35 mouse cellular contexts compared by ENCODE assay signal in the genomic region with DNA sequence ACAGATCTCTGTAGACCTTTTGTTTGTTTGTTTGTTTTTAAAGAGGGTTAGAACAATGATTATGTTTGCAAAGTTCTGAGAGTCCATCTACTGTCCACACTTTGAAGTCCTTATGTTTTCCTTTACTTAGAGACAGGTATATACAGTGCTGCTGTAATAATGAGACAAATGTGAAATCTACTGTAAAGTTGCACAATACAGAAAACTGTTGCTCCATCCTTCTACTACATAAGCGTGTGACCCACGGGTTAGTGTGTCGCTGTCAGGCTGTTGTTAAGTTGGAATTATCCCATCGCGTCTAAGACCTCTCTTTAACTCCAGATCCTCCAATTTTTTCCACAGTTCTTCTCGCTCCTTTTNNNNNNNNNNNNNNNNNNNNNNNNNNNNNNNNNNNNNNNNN. TPM values are rescaled to one million over a fixed set of nuclear protein-coding genes. Genes with fewer than 3 reads are reported as not detected.
DNase-seq lines count a peak whose midpoint lies in the region; ATAC-seq lines count a peak whose summit lies in the region.
"Had no signal": no experiment of that assay in that cellular context is flagged by ENCODE, and none has a peak within 500 bp of the region (broad histone marks: within the 10 kb centered on the region; RNA-seq: fewer than 3 reads in every experiment).

No protein-coding gene starts in this region.

- no peaks in the 10 kb centered on the region for H3K4me1 ChIP-seq in liver, embryonic 16.5 days (ENCODE audit: control insufficient read depth, low read depth, low read length)
- H3K4me1 ChIP-seq in liver, embryonic 11.5 days (replicated peaks; ENCODE audit: control insufficient read depth, insufficient read depth, low read length) = no peaks in the 10 kb centered on the region
- H3K4me1 ChIP-seq: embryonic facial prominence, embryonic 10.5 days; embryonic facial prominence, embryonic 13.5 days; forebrain, embryonic 10.5 days; forebrain, embryonic 13.5 days; heart, embryonic 15.5 days; hindbrain, embryonic 10.5 days; hindbrain, embryonic 13.5 days had no signal

- no peak overlapping the region for H3K9ac ChIP-seq in liver, embryonic 16.5 days (ENCODE audit: low read depth, low read length)
- H3K9ac ChIP-seq in liver, embryonic 11.5 days (ENCODE audit: low read depth, low read length) = no peak overlapping the region
- H3K9ac ChIP-seq: embryonic facial prominence, embryonic 13.5 days; forebrain, embryonic 13.5 days; heart, embryonic 12.5 days; heart, embryonic 15.5 days; hindbrain, embryonic 13.5 days had no signal

- no peaks in the 10 kb centered on the region for H3K9me3 ChIP-seq in liver, embryonic 16.5 days (replicated peaks; ENCODE audit: control insufficient read depth, low read length)
- H3K9me3 ChIP-seq in liver, embryonic 11.5 days (ENCODE audit: control insufficient read depth, low read length) = no peaks in the 10 kb centered on the region
- H3K9me3 ChIP-seq: embryonic facial prominence, embryonic 10.5 days; embryonic facial prominence, embryonic 13.5 days; forebrain, embryonic 10.5 days; forebrain, embryonic 13.5 days; heart, embryonic 12.5 days; heart, embryonic 15.5 days; hindbrain, embryonic 10.5 days; hindbrain, embryonic 13.5 days had no signal

- 75% methylated on average over 6 of the region's 6 CpGs for WGBS in liver, embryonic 16.5 days (ENCODE audit: insufficient replicate concordance)
- 93% methylated on average over 6 of the region's 6 CpGs for WGBS in liver, embryonic 11.5 days

- no peak overlapping the region for H3K4me2 ChIP-seq in liver, embryonic 16.5 days (ENCODE audit: low read depth, low read length)
- H3K4me2 ChIP-seq in liver, embryonic 11.5 days = no peak overlapping the region
- H3K4me2 ChIP-seq: embryonic facial prominence, embryonic 13.5 days; forebrain, embryonic 13.5 days; heart, embryonic 12.5 days; heart, embryonic 15.5 days; hindbrain, embryonic 13.5 days had no signal

- ATAC-seq in liver, embryonic 16.5 days (ENCODE audit: low read depth) = peak; percentile 59; the same call in 1 of the 2 replicates
- ATAC-seq in liver, embryonic 11.5 days (replicated peaks; ENCODE audit: low FRiP score) = no peak
- ATAC-seq in megakaryocyte, adult 5-6 weeks (ENCODE audit: poor library complexity, severe bottlenecking) = peak; percentile 55
- ATAC-seq: activated CD4-positive, CD25-positive, alpha-beta regulatory T cell, adult 4 months; CD4-positive, CD25-positive, alpha-beta regulatory T cell, adult 4 months; forebrain, embryonic 13.5 days; forebrain, embryonic 16.5 days; hindbrain, embryonic 16.5 days had no signal

- H3K36me3 ChIP-seq in liver, embryonic 16.5 days (ENCODE audit: control insufficient read depth, insufficient read depth) = peaks cover 9% of the 10 kb centered on the region
- peaks cover 2% of the 10 kb centered on the region; the same call in 1 of the 2 replicates for H3K36me3 ChIP-seq in liver, embryonic 11.5 days (ENCODE audit: control insufficient read depth, insufficient read depth, low read length)

- no peak for DNase-seq in liver, embryonic 11.5 days (ENCODE audit: low spot score)
- DNase-seq in 416B (ENCODE audit: low read depth) = peak; percentile 50
- DNase-seq in fat pad, adult 2 months (ENCODE audit: extremely low read depth, low read depth, low spot score) = peak; percentile 47
- DNase-seq in cerebellum, postnatal 10 days = no peak
- DNase-seq in adrenal gland, postnatal 4 days (ENCODE audit: low spot score in 2 of 2) = no peak
- DNase-seq: adrenal gland, adult 8-10 months; cerebellum, adult 11 months; cerebellum, adult 2 months; cerebellum, adult 9-11 months; embryo, embryonic 11 days; gastrocnemius, postnatal 10 days; gastrocnemius, postnatal 36 days; heart, postnatal 10 days; heart, postnatal 36 days had no signal

- no peak overlapping the region for H3K4me3 ChIP-seq in liver, embryonic 16.5 days (ENCODE audit: low read depth, low read length)
- H3K4me3 ChIP-seq in liver, embryonic 11.5 days (ENCODE audit: low read depth, low read length) = no peak overlapping the region
- H3K4me3 ChIP-seq: embryonic facial prominence, embryonic 10.5 days; embryonic facial prominence, embryonic 13.5 days; erythroblast, embryonic 14.5 days; forebrain, embryonic 10.5 days; forebrain, embryonic 13.5 days; heart, embryonic 12.5 days; heart, embryonic 15.5 days; hindbrain, embryonic 10.5 days; hindbrain, embryonic 13.5 days had no signal

- H3K27ac ChIP-seq in liver, embryonic 16.5 days (ENCODE audit: low read length) = no peak overlapping the region
- no peak overlapping the region for H3K27ac ChIP-seq in liver, embryonic 11.5 days (ENCODE audit: low read depth, low read length)
- H3K27ac ChIP-seq: embryonic facial prominence, embryonic 10.5 days; embryonic facial prominence, embryonic 13.5 days; forebrain, embryonic 10.5 days; forebrain, embryonic 13.5 days; heart, embryonic 15.5 days; hindbrain, embryonic 10.5 days; hindbrain, embryonic 13.5 days had no signal

- no peaks in the 10 kb centered on the region for H3K27me3 ChIP-seq in liver, embryonic 16.5 days (ENCODE audit: control insufficient read depth, insufficient read depth, low read depth, low read length)
- no peaks in the 10 kb centered on the region for H3K27me3 ChIP-seq in liver, embryonic 11.5 days (replicated peaks; ENCODE audit: control insufficient read depth, insufficient read depth, low read length)
- H3K27me3 ChIP-seq: embryonic facial prominence, embryonic 13.5 days; forebrain, embryonic 13.5 days; heart, embryonic 12.5 days; heart, embryonic 15.5 days; hindbrain, embryonic 13.5 days had no signal

RNA-seq across cellular contexts. Expression of a gene that starts 36.9 kb away (rescaled TPM):
- not detected in 2 replicates for polyA plus RNA-seq in liver, embryonic 16.5 days (2015; fragmentation: Nextera tagmentation; extraction: Ambion mirVana)
- polyA plus RNA-seq in liver, embryonic 11.5 days (2014; fragmentation: Nextera tagmentation; extraction: Ambion mirVana) = not detected in 2 replicates
- not detected in 2 replicates for total RNA-seq in megakaryocyte, adult 5-6 weeks (2015)
- not detected in 2 replicates for total RNA-seq in megakaryocyte, adult 5-6 weeks (2017)
- not detected for total RNA-seq in adrenal gland, postnatal 4 days (2021)
- total RNA-seq: adrenal gland, adult 8-10 months; adrenal gland, postnatal 36 days; gastrocnemius, adult 18-20 months; gastrocnemius, postnatal 10 days; gastrocnemius, postnatal 36 days; heart, adult 18-20 months; heart, postnatal 10 days; heart, postnatal 36 days; MEL had no signal
- polyA plus RNA-seq: activated CD4-positive, CD25-positive, alpha-beta regulatory T cell, adult 4 months; C2C12; cerebellum, adult 2 months; cortical plate, adult 2 months; embryonic facial prominence, embryonic 10.5 days; embryonic facial prominence, embryonic 13.5 days; erythroblast, embryonic 14.5 days; forebrain, embryonic 10.5 days; forebrain, embryonic 13.5 days; forebrain, embryonic 16.5 days; heart, embryonic 12.5 days; heart, embryonic 15.5 days; hindbrain, embryonic 10.5 days; hindbrain, embryonic 13.5 days; hindbrain, embryonic 16.5 days had no signal

Comparison
In these comparisons a context has a peak if more than half of its experiments do, and no peak if none do; other contexts are left out.
1. DNase-seq: peak in 416B (single experiment) and fat pad, adult 2 months (single experiment); none in liver, embryonic 11.5 days (single experiment), cerebellum, postnatal 10 days (0 of 2) and adrenal gland, postnatal 4 days (0 of 2).